Mouse (Mus musculus): ENCODE measurements around the gene Kcnk16. TPM values are rescaled to one million over a fixed set of nuclear protein-coding genes. Genes with fewer than 3 reads are reported as not detected.

Gene Kcnk16
- total and polyA plus RNA-seq, 3 experiments: not detected

- H3K4me1 ChIP-seq (ENCODE audit: control insufficient read depth in 1 of 2, insufficient read depth in 2 of 2, low read length in 2 of 2): no peaks in the 10 kb centered on the region
- no peak overlapping the region for H3K4me3 ChIP-seq (ENCODE audit: control insufficient read depth in 1 of 2, insufficient read depth in 1 of 2, low read depth in 2 of 2, low read length in 2 of 2)
- H3K9ac ChIP-seq (ENCODE audit: control insufficient read depth, low read depth, low read length, poor library complexity, severe bottlenecking): no peak overlapping the region
- DNase-seq (ENCODE audit: low read depth, low spot score): no peak
- H3K36me3 ChIP-seq (ENCODE audit: control insufficient read depth in 1 of 2, insufficient read depth in 2 of 2, low read length in 2 of 2): no peaks in the 10 kb centered on the region
- H3K9me3 ChIP-seq (replicated peaks; ENCODE audit: insufficient read depth, low read length): no peaks in the 10 kb centered on the region
- no peaks in the 10 kb centered on the region for H3K79me2 ChIP-seq (ENCODE audit: control insufficient read depth, insufficient read depth, low read length, poor library complexity)
- H3K27ac ChIP-seq (ENCODE audit: control insufficient read depth, low read depth, low read length): no peak overlapping the region
- TF ChIP-seq POLR2AphosphoS2 (IDR thresholded peaks at IDR 0.05; ENCODE audit: low read length) (no peak), ZC3H11A (IDR thresholded peaks at IDR 0.05; ENCODE audit: low read depth, low read length) (no peak), ZMIZ1 (IDR thresholded peaks at IDR 0.05; ENCODE audit: low read depth, low read length) (no peak), USF2 (IDR thresholded peaks at IDR 0.05; ENCODE audit: borderline replicate concordance in 1 of 2, insufficient read depth in 1 of 2, low read depth in 1 of 2, low read length in 2 of 2) (no peak), POLR2A (IDR thresholded peaks at IDR 0.05; ENCODE audit: control insufficient read depth in 1 of 2, insufficient read depth in 1 of 2, low read depth in 1 of 2, low read length in 2 of 2, poor library complexity in 1 of 2) (no peak), EP300 (IDR thresholded peaks at IDR 0.05; ENCODE audit: low read depth in 1 of 2, low read length in 2 of 2) (no peak)
- peaks cover 0 to 4% of the 10 kb centered on the region in 2 experiments; a peak in 2 of 4 replicates for H3K27me3 ChIP-seq (ENCODE audit: control insufficient read depth in 1 of 2, insufficient read depth in 2 of 2, low read length in 2 of 2)
Measured at GRCm38 (mm10) chr14:20243158-20243557, 25.8 kb downstream of the Kcnk16 start.

DNA sequence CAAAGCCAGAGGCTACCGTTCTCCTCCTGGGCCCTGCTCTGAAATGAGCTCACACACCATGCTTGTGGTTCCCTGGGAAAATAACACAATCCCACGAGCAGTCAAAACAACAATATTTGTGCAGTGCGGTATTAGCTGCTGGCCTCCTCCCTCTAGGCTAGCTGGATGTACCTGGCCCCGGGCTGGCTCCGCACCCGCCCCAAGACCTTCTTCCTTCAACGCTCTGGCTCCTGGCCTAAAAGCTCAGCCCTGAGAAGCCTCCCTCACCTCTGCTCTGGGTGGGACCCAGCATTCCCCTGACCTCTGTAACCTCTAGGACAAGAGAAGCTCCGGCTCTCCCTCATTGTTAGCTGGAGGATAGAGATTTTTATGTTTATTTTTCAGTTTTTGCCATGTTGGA, 26.5 kb downstream of the Kcnk16 start:
- peaks cover 0 to 4% of the 10 kb centered on the region in 2 experiments; a peak in 2 of 4 replicates for H3K27me3 ChIP-seq (ENCODE audit: control insufficient read depth in 1 of 2, insufficient read depth in 2 of 2, low read length in 2 of 2)
- no peak overlapping the region for H3K4me3 ChIP-seq (ENCODE audit: control insufficient read depth in 1 of 2, insufficient read depth in 1 of 2, low read depth in 2 of 2, low read length in 2 of 2)
- H3K9ac ChIP-seq (ENCODE audit: control insufficient read depth, low read depth, low read length, poor library complexity, severe bottlenecking): no peak overlapping the region
- TF ChIP-seq RCOR1 (IDR thresholded peaks at IDR 0.05; ENCODE audit: low read depth, low read length) (no peak), CHD1 (IDR thresholded peaks at IDR 0.05; ENCODE audit: low read depth, low read length) (no peak), SMC3 (IDR thresholded peaks at IDR 0.05; ENCODE audit: low read depth, low read length) (no peak), USF1 (IDR thresholded peaks at IDR 0.05; ENCODE audit: low read depth, low read length) (no peak), TAL1 (IDR thresholded peaks at IDR 0.05; ENCODE audit: low read length) (no peak)
- H3K79me2 ChIP-seq (ENCODE audit: control insufficient read depth, insufficient read depth, low read length, poor library complexity): no peaks in the 10 kb centered on the region
- H3K36me3 ChIP-seq (ENCODE audit: control insufficient read depth in 1 of 2, insufficient read depth in 2 of 2, low read length in 2 of 2): no peaks in the 10 kb centered on the region
- DNase-seq (ENCODE audit: low read depth, low spot score): no peak
- H3K4me1 ChIP-seq (ENCODE audit: control insufficient read depth in 1 of 2, insufficient read depth in 2 of 2, low read length in 2 of 2): no peaks in the 10 kb centered on the region
- H3K9me3 ChIP-seq (replicated peaks; ENCODE audit: insufficient read depth, low read length): no peaks in the 10 kb centered on the region
- no peak overlapping the region for H3K27ac ChIP-seq (ENCODE audit: control insufficient read depth, low read depth, low read length)

DNA sequence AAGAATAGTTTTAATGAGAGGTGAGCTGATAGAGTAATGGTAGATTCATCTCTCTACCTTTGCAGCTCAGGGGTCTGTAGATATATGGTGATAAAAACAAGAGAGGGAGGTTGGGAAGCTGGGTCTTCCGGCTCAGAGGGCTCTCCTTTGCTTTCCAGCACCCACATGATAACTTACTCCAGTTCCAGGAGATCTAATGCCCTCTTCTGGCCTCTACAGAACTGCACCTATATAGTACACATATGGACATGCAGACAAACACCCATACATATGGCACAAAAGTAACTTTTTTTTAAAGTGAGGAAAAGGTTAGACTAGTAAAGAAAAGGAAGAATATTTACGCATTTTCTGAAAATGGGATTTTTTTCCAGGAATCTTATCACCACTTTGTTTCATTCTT, 34.6 kb downstream of the Kcnk16 start:
- H3K4me1 ChIP-seq (ENCODE audit: control insufficient read depth in 1 of 2, insufficient read depth in 2 of 2, low read length in 2 of 2): no peaks in the 10 kb centered on the region
- H3K4me3 ChIP-seq (ENCODE audit: control insufficient read depth in 1 of 2, insufficient read depth in 1 of 2, low read depth in 2 of 2, low read length in 2 of 2): no peak overlapping the region
- no peaks in the 10 kb centered on the region for H3K36me3 ChIP-seq (ENCODE audit: control insufficient read depth in 1 of 2, insufficient read depth in 2 of 2, low read length in 2 of 2)
- DNase-seq (ENCODE audit: low read depth, low spot score): no peak
- peaks cover 0 to 5% of the 10 kb centered on the region in 2 experiments; a peak in 3 of 4 replicates for H3K27me3 ChIP-seq (ENCODE audit: control insufficient read depth in 1 of 2, insufficient read depth in 2 of 2, low read length in 2 of 2)
- H3K9me3 ChIP-seq (replicated peaks; ENCODE audit: insufficient read depth, low read length): no peaks in the 10 kb centered on the region
- no peaks in the 10 kb centered on the region for H3K79me2 ChIP-seq (ENCODE audit: control insufficient read depth, insufficient read depth, low read length, poor library complexity)
- no peak overlapping the region for H3K27ac ChIP-seq (ENCODE audit: control insufficient read depth, low read depth, low read length)
- H3K9ac ChIP-seq (ENCODE audit: control insufficient read depth, low read depth, low read length, poor library complexity, severe bottlenecking): no peak overlapping the region
- TF ChIP-seq ZNF384 (IDR thresholded peaks at IDR 0.05; ENCODE audit: low read depth, low read length) (no peak), EP300 (IDR thresholded peaks at IDR 0.05; ENCODE audit: low read depth in 1 of 2, low read length in 2 of 2) (no peak), USF1 (IDR thresholded peaks at IDR 0.05; ENCODE audit: low read depth, low read length) (no peak), ELF1 (IDR thresholded peaks at IDR 0.05; ENCODE audit: low read depth, low read length) (no peak), RAD21 (IDR thresholded peaks at IDR 0.05; ENCODE audit: low read depth, low read length) (peak; percentile 13), KAT2A (conservative IDR thresholded peaks at IDR 0.05; ENCODE audit: low read depth, low read length) (no peak), POLR2AphosphoS5 (IDR thresholded peaks at IDR 0.05; ENCODE audit: borderline replicate concordance, low read depth, low read length) (no peak), RCOR1 (IDR thresholded peaks at IDR 0.05; ENCODE audit: low read depth, low read length) (no peak), SIN3A (IDR thresholded peaks at IDR 0.05; ENCODE audit: low read length) (no peak), ETS1 (IDR thresholded peaks at IDR 0.05; ENCODE audit: low read depth, low read length) (no peak), MYC (IDR thresholded peaks at IDR 0.05; ENCODE audit: low read depth, low read length) (no peak), GABPA (IDR thresholded peaks at IDR 0.05; ENCODE audit: low read depth, low read length) (no peak), E2F4 (IDR thresholded peaks at IDR 0.05; ENCODE audit: borderline replicate concordance, low read depth, low read length) (no peak), POLR2A (IDR thresholded peaks at IDR 0.05; ENCODE audit: control insufficient read depth in 1 of 2, insufficient read depth in 1 of 2, low read depth in 1 of 2, low read length in 2 of 2, poor library complexity in 1 of 2) (no peak), TAL1 (IDR thresholded peaks at IDR 0.05; ENCODE audit: low read length) (no peak), CTCF (IDR thresholded peaks at IDR 0.05 in 2 of 3, conservative IDR thresholded peaks at IDR 0.05 in 1 of 3; ENCODE audit: control insufficient read depth in 1 of 3, insufficient read depth in 1 of 3, low read depth in 2 of 3, low read length in 3 of 3, poor library complexity in 1 of 3, severe bottlenecking in 1 of 3) (peak in 1 of 3 experiments; percentile 23; a peak in 2 of 6 replicates), GATA1 (IDR thresholded peaks at IDR 0.05; ENCODE audit: low read depth, low read length) (no peak), ZKSCAN1 (IDR thresholded peaks at IDR 0.05; ENCODE audit: low read depth, low read length) (no peak), POLR2AphosphoS2 (IDR thresholded peaks at IDR 0.05; ENCODE audit: low read length) (no peak), MAZ (IDR thresholded peaks at IDR 0.05; ENCODE audit: low read depth, low read length) (no peak), TBP (IDR thresholded peaks at IDR 0.05; ENCODE audit: low read depth, low read length) (no peak)
